Mouse (Mus musculus) liver, adult 10 weeks (tissue): ENCODE data around the gene Atxn7l3. TPM values are rescaled to one million over a fixed set of nuclear protein-coding genes. Genes with fewer than 3 reads are reported as not detected.

Source experiments
- polyA plus RNA-seq: library from polyadenylated mRNA; stranded (reverse); fragments of 350-450 nt; fragmentation: Illumina TruSeq; extraction: RNeasy Lipid Tissue Mini Kit (QIAGEN cat#74804); gene quantifications from one replicate; pipeline ENCODE4 v1.2.3, GENCODE M21; 2014; ENCODE audit warnings: low read depth, low replicate concordance

Gene Atxn7l3
- 3.3 TPM for polyA plus RNA-seq

GRCm38 (mm10) chr11:102296491-102297472 is at the start of gene Atxn7l3:
Gene Atxn7l3 (minus strand): TSS chr11:102296631.

GRCm38 (mm10) chr11:102319410-102319792 is 23.0 kb upstream of the Atxn7l3 start, which contains the start of gene Ubtf:
Gene Ubtf (minus strand): TSS chr11:102319742.

GRCm38 (mm10) chr11:102284501-102285094 is 11.8 kb downstream of the Atxn7l3 start, which contains the start of gene Tmub2:
Gene Tmub2 (plus strand): TSS chr11:102284931.

GRCm38 (mm10) chr11:102268520-102269244 is 27.7 kb downstream of the Atxn7l3 start, which contains the start of gene Asb16:
Gene Asb16 (plus strand): TSS chr11:102268743.

GRCm38 (mm10) chr11:102248630-102249230 is 47.7 kb downstream of the Atxn7l3 start, which contains the start of gene BC030867:
Gene BC030867 (plus strand): TSS chr11:102248882.

Other genes with a start within 250 kb of the Atxn7l3 start
- not detected for gene Mpp2, start 208.1 kb downstream of the Atxn7l3 start, polyA plus RNA-seq
- not detected for gene Ppy, start 195.3 kb downstream of the Atxn7l3 start, polyA plus RNA-seq
- gene Pyy, start 188.8 kb downstream of the Atxn7l3 start, polyA plus RNA-seq, result not detected
- gene Nags, start 151.1 kb downstream of the Atxn7l3 start, polyA plus RNA-seq, result 3.0 TPM
- 1.9 TPM for gene Tmem101, start 140.2 kb downstream of the Atxn7l3 start, polyA plus RNA-seq
- 28.2 TPM for gene Lsm12, start 111.3 kb downstream of the Atxn7l3 start, polyA plus RNA-seq
- not detected for gene G6pc3, start 107.0 kb downstream of the Atxn7l3 start, polyA plus RNA-seq
- gene Hdac5, start 66.5 kb downstream of the Atxn7l3 start, polyA plus RNA-seq, result 3.7 TPM
- not detected for gene BC030867, start 47.7 kb downstream of the Atxn7l3 start, polyA plus RNA-seq
- gene Asb16, start 27.9 kb downstream of the Atxn7l3 start, polyA plus RNA-seq, result not detected
- 3.8 TPM for gene Tmub2, start 11.7 kb downstream of the Atxn7l3 start, polyA plus RNA-seq
- gene Ubtf, start 23.1 kb upstream of the Atxn7l3 start, polyA plus RNA-seq, result 12.1 TPM
- not detected for gene Slc4a1, start 69.6 kb upstream of the Atxn7l3 start, polyA plus RNA-seq
- gene Rundc3a, start 96.8 kb upstream of the Atxn7l3 start, polyA plus RNA-seq, result not detected
- 57.4 TPM for gene Slc25a39, start 111.3 kb upstream of the Atxn7l3 start, polyA plus RNA-seq
- gene Grn, start 133.7 kb upstream of the Atxn7l3 start, polyA plus RNA-seq, result 12.5 TPM
- not detected for gene Fam171a2, start 151.1 kb upstream of the Atxn7l3 start, polyA plus RNA-seq
- not detected for gene Itga2b, start 173.5 kb upstream of the Atxn7l3 start, polyA plus RNA-seq